Mouse (Mus musculus) embryo, embryonic 10.5 days (tissue): ENCODE measurements at regions not wholly inside any gene's neighbourhood (a gene's known extent, or its start where the extent isn't known, plus 50 kb on each side); places are given as distances from the start of the nearest gene placed in this dataset.

Experiments
- DNase-seq: peaks from one replicate; pipeline ENCODE4 v3.0.0-alpha.2; 2015; ENCODE audit warnings: low spot score

DNA sequence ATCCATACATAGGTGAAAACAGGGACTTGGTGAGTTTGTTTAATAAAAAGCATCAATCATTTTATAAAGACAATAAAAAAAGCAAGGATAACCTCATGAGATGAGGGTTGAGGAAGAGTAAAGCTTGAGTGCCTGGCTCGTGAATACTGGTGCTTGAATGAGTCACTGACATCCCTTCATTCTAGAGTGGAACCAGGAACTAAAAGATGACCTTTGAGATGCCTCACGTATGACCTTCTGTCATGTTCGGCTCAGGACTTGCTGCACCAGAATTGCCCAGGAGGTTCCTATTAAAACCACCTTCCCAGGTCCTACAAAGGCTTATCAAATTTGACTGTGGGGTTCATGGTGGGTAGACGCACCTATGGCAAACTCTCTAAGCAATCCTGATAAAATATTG lies 61.5 kb upstream of the Elac2 start:
- no peak for DNase-seq

DNA sequence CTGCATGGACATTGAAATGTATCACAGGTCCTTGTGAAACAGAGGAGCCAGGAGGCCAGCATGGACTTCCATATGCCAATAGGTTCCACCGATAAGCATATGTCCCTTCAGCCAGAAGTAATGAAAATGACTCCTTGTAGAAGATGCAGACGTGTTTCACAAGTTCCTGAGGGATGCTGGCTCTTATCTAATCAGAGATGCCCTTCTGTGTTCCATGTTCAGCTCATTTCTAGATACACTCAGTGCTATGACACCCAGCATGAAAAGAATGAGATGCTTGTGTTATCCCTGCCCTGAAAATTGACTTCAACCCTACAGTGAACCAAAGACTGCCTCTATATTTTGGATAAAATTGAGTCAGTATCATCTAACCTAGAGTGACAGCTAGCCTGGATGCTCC lies 53.8 kb upstream of the Elac2 start:
- no peak for DNase-seq

DNA sequence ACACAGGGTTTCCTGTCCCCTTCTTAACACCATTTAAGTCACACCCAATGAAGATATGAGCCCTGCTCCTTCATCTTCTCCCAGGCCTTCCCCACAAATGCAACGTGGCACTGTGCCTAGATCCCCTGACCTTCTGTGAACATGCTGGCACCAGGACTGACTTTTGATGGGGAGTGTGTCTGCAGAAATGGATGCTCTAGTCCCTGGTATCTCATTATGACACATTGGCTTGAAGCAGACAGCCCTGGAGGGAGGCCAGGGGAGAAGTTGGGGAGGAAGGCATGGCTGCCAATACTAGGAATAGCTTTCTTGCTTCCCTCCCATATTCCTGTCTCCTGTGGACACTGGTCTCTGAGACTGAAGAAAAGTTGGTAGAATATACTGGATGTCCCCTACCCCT lies 52.9 kb upstream of the Elac2 start:
- no peak for DNase-seq
